Mouse (Mus musculus): ENCODE results near the gene Enpp1. TPM values are rescaled to one million over a fixed set of nuclear protein-coding genes. Genes with fewer than 3 reads are reported as not detected.
A peak's percentile ranks its signal among the peaks of the same experiment; 100 is the strongest.

Gene Enpp1
- 10 to 100 TPM; 10.5 to 17.8 (median 13.0) TPM for polyA plus RNA-seq (2017; shearing (Covaris generic))

DNA sequence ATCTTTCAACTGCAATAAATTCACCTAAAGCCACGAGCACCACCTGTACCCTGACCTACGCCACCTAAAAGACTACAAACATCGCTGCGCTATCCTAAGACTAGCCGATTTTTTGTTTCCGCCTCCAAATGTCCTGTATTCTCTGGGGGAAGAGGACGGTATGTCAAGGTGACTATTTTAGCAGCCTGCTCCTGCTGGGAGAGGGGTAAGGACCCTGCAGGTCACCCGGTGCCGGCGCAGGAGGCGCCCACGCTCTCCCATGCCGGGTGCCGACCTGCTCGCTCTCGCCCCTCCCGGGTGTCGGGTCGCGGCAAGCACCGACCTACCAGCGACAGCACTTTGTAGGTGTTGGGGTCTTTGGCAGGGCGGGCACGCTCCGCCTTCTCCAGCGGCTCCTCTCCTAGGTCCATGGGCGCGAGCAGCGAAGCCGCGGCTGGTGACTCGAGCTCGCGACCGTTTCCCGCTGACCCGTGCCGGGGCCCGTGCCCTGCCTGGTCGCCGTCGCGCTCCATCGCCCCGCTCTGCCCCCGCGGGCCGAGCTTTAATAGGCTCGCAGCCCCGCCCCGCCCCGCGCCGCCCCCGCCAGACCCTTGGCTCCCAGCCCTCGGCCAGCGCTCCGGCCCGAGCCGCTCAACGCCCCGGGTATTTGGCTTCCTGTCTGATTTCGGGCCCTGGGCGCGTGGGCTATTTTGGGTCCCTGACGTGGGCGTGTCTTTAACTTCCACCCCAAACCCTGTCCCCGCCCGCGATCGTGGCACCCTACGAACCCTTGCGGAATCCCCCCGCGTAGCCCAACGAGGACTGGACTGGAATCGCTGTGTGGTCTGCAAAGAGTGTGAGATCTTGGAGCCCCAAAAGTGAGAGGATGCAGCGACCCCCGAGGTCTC lies at the start of gene Enpp1:
Enpp1 (minus strand) TSS at position 680 of the 887 bp plus-strand sequence.
- ATAC-seq, result peak; percentile 57

DNA sequence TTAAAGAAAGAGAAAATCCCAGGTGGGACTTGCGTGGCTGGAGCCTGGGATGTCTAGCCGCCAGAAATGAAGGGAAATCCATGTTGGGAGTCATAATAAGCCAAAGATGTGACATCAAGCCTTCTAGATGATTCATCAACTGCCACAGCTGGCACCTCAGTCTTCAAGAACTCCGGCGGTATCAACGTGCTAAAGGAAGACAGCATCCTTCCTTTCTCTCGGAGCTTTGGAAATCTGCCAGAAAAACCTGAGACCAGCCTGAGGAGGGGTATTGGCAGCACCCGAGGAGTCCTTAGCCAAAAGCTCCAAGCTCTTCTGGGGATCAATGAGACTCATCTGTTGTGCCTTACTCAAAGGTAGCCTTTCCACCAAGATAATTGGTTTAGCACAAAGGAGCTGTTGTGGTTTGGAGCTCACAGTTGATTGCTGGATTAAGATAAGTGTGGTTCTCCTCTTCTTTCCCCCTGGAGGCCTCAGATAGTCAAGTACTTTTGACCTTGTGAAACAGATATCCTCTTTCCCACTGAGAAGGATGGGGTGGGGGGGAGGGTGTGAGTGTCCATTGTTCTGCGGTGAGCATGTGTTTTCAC lies 46.5 kb upstream of the Enpp1 start:
- no peak for ATAC-seq

DNA sequence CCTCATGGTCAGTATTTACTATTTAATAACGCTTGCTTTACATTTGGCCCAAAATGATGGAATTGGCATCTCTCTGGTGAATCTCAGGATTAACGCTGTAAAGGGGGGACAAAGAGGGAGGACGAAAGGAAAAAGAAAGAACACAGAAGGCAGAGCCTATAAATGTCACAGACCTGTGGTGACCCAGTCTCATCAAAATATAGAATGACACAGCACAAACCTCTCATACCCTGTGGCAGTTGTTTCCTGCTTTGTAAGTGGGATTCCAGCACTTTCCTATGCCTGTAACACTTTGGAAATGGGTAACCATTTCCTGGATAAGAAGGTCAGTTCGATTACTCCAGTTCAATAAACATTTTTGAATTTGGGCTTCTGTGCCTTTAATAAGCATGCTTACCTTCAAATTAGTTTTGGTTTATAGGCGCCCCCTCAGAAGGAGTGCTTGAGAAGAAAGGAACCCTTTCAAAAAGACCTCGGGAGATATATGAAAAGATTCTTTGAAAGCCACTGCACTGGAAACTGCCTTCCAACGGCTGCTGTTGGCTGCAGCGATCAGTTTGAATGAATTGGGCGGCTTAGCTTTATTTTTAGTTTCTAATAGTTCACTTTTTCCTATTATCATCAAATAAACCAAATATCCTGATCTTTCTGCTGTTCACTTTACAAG lies 43.0 kb upstream of the Enpp1 start:
- ATAC-seq, result no peak

DNA sequence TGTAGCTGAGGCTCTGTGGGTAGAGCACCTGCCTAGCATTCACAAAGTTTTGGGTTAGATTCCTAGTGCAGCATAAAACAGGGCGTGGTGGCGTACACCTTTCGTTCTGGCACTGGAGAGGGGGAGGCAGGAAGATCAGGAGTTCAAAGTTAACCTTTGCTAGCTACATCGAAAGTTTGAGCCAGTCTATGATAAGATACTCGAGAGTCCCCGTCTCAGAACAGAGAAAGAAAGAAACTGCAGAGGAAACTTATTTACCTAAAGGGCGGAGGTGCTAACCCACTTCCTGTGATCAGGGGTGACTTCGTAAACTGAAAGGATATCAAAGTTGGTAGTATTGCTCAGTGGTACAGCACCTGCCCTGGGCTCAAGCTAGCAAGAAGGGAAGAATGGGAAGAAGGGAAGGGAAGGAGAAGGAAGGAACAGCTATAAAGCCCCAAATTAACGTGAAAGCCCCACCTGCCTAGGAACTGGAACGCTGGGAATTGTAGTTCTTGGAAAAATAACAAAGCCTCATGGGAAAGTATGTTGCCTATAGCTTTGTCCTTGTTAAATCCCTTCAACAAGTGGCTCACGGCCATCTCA lies 42.4 kb upstream of the Enpp1 start:
- peak; percentile 94 for ATAC-seq

DNA sequence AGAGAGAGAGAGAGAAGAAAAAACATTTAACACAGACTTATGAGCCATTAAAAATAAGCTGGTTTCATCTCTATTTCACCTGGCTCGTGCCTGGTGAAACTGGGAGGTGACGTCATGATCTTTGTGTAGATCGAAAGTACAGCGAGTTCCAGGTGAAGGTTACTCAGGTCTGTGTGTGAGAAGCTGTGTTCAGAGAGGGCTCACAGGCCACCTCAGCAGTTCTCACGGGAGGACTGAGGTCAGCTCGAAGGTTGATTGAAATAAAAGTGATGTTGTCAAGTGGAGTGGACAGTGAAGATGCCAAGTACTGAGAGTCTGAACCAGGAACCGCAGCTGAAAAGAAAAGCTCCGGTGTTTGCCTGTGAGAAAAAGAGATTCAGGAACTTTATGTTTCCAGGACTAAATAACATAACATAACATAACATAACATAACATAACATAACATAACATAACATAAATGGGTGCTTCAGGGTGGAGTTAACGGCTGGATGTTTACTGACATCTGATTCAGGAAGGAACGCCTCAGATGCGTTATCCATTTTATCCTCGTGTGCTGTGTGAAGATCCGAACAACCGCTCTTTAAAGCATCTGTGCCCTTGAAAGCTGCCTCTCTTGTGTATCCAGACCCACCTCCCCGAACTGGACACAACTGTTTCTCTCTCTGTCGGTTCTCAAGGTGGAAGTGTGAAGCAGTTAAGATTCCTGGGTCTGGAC lies 41.7 kb upstream of the Enpp1 start:
- peak; percentile 64 for ATAC-seq

DNA sequence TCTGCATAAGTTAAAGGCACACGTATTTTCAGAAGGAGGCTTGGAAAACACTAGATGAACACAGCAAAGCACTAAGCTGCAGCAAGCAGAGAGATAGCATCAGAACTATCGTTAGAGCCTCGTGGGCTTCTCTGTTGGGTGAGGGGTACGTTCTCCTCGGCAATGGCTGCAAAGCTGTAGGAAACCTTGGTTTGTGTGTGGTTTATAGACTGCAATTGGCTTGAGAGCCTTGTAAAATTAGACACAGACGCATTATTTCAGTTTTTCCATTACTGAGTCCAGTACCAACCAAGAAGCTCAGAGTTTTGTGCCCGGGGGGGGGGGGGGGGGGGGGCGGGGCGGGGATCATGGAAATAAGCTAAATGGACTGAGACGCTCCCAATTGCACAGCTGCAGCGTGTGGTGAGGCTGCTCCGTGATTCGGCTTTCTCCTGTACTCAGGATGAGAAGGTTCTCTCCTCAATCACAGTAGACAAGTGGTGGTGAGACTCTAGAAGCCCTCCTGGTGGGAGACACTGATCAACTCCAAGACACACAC lies 31.1 kb upstream of the Enpp1 start:
- no peak for ATAC-seq

DNA sequence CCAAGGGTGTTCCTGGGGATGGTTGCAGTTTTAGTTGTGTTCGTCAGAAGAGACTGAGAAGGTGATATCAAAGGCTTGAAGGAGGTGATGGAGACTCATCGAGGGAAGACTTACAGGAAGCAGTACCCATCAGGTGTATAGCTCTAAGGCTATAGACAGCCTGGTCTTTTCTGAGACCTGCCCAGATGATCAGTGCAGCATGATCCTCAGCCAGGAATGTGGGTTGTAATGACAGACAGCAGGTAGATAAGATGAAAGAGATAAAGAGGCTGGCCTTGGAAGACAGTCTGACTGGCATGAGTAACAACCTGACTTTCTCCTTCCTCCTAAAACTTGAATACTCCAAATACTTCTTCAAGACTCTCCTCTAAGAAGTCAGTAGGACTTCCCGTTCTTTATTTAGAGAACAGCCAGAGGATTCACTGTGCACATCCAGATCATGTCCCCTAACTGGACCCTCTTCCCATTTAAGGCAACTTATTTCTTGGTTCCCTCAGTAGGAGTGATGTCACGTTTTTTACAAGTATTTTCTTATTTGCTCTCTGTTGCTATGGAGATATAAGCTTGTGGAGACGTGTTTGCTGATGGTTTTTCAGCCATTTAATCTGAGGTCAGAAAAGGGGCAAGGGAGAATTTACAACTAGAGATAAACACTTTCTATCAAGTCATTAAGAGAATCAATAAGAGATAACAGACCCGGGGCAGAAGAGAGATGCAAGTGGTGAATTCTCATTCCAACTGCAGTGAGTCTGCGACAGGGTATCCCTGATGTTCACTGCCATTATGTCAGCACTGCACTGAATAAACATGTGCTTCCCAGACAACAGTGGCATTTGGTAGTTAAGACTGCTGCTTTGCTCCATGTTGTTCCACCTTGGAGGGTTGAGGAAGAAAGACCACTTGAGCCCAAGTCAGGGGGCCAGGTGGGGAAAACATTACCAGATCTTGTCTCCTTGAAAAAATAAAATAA lies 29.6 kb upstream of the Enpp1 start:
- ATAC-seq, result no peak

DNA sequence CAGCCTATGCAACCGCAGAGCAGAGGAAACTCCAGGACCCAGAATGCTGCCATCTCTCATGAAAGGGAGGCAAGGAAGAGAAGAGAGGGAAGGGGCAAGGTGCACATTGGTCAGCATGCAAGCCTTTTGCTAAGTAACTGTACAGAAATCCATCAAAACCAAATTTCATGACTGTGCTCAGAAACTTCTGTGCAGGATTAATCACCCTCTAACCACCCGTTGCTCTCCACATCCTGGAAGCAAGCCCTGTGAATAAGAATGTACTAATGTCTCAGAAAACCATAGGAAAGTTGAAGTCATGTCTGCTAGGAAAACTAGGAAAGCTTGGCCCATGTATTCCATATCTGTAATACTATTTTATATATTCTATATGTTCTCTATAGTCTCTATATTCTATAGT lies 27.2 kb upstream of the Enpp1 start:
- no peak for ATAC-seq

DNA sequence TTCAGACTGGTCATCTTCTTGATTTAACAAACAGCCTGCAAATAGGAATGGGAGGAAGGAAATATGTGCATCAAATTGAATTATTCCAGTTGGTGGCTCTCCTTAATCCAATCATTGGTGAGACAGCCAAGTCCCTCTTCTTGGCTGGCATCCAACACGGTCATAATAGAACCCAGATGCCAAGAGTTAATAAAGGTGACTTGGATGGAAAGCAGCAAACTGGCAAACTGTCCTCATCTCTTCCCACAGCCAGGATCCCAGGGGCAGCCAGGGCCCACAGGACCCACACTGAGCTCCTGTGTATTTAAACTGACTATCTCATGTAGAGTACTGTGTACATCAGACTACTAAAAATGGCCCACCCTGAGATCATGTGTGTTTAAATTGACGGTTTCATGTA lies 26.5 kb upstream of the Enpp1 start:
- no peak for ATAC-seq

DNA sequence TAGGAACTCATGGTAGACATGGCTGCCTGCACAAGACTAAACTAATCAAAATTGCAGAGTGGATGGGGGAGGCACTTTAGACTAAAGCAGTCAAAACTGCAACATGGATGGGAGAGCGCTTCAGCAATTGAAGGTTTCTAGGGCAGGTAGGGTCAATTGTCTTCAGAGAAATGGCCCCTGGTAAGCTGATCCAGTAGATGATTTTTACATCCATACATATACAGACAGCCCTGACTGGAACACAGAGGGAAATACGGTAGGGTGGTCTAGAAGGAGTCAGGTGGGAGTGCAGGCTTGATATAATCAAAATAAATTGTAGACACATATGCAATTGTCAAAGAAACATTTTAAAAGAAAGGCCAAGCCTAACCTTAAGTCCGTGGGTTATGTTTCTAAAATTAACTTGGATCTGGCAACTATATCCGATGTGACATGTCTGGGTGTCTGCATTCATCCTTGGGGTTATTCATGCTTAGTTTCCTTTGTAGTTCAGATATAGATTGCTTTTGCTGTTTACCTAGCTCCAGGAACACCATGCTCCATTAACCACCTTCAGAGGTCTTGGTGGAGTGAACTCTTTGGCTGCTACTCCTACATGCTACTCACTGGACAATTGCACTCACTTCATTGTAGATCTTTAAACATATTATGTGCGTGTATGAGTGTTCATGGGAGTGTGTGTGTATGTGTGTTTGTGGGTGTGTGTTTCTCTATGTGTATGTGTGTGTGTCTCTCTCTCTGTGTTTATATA lies 23.2 kb upstream of the Enpp1 start:
- no peak for ATAC-seq

DNA sequence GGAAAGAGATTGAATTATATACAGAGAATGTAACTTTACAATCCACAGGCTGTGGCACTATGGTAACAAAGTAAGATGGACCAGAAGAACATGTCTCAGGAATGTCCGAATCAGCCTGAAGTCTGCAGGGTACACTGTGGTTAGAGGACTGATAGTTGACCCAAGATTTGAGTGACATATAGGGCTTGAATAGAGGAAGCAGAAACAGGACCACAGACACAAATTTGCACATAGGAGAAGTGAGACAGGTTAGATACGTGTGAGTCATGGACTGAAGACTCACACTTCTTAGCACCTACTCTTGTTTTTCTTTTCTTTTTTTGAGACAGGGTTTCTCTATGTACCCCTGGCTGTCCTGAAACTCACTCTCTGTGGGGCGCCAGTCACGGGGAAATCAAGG lies 15.5 kb upstream of the Enpp1 start:
- ATAC-seq, result no peak

DNA sequence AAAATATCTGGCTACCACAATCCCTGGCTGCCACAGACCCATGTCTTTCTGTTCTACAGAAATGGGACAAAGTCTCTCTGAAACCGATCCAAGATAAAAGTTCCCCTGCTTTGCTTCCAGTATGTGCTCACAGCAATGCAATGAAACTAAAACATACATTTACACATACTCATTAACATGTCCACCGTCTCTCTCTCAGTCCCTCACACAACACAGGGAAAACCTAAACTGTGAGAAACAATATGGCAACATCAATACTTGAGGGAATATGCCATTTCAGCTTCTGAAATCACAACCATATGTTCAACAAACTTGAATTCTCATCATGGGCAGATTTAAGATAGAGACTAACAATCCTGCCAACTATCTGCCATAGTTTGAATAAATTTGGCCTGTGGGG lies 13.2 kb upstream of the Enpp1 start:
- ATAC-seq, result no peak

DNA sequence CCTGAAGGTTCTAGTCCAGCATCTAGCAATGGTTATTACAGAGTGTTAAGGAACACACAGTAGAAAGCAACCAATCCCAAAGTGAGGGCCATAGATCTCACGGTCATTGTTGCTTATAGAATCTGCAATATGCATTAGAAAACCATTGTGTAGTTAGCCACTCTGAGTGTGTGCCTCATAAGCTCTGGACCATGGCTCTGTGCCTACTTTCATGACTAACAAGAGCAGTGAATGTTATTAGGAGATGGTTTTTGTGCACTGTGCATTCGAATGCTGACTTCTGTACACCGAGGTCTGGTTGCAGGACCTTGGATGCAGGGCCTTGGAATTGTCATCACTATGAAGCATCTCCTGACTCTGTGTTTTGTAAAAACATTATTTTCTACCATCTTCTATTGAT lies 9.9 kb upstream of the Enpp1 start:
- no peak for ATAC-seq

DNA sequence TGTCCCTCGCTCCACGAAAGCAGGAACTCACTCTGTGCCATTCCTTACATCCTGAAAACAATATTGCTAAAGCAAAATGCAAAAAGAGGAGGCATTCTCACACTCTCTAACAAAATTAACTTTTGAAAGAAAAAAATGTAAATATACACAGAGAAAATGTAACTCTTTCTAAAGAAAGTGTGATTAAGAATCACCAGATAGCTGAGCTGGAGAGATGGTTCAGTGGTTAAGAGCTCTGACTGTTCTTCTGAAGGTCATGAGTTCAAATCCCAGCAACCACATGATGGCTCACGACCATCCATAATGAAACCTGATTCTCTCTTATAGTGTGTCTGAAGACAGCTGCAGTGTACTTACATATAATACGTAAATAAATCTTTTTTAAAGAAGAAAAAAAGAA lies 7.4 kb upstream of the Enpp1 start:
- ATAC-seq, result no peak

DNA sequence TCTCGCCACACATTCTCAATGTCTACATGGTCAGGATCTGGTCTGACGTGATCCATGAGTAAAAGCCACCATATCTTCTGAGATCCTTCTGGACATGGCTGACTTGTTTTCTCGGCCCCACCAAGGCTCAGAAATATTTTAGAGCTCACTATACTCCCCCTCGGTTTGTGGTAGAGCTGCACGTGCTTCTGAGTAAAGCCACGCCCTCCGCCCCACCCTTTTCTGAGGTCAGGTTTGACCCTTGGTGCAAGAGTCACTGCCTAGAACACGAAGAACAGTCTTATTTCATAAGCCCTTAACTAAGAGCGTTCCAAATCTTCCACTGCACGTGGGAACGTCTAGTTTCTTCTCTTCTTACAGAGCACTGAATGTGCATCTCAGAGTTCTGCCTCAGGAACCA lies 6.8 kb upstream of the Enpp1 start:
- no peak for ATAC-seq

DNA sequence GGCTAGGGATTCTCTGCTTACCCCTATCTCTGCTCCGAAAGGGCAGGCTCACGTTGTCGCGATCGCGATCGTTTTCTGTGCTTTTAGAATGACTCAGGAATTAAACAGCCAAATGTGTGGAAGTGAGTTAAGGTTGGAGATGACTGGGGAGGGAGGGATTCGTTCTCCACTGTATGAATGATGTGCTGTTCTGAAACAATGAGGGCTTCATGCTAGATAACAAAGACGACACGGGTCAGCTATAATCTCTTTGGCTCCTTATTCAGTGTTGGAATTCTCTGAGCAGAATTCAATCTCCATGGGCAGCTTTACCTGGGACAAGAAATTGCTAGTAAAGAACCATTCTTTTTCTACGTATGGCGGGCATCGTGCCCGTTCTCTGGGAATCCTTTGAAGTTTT lies 6.1 kb upstream of the Enpp1 start:
- ATAC-seq, result no peak

DNA sequence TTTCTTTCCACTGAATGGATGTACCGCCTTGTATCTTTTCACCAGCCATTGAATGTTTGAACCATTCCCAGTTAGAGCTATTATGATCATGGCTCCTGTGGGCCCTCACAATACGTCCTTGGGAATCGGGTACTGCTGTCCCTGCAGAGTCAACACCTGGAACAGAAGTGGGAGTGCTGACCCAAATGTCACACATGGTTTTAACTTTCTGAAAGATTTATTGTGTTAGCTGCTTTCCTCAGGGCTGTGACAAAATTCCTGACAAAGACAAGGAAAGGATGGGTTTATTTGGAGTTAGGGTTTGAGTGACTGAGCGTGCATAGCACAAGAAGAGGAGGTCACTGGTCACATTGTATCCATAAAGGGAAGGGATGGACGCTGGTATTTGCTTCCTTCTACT lies 4.3 kb upstream of the Enpp1 start:
- no peak for ATAC-seq

DNA sequence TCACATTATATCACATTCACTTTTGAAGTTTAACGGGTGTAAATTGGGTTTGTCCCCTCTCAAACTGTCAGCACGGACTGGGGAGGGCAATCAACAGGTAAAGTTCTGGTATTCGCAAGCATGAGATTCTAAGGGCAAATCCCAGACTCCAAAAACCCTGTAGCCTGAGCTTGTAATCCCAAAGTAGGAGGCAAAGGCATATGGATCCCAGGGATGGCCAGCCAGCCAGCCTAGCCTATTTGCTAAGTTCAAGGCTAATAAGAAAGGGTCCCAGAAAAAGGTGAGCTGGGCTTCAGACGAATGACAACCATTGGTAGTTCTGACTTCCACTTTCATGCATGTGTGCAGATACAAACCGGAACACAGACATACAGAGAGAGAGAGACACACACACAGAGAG lies 942 bp upstream of the Enpp1 start:
- ATAC-seq, result no peak

DNA sequence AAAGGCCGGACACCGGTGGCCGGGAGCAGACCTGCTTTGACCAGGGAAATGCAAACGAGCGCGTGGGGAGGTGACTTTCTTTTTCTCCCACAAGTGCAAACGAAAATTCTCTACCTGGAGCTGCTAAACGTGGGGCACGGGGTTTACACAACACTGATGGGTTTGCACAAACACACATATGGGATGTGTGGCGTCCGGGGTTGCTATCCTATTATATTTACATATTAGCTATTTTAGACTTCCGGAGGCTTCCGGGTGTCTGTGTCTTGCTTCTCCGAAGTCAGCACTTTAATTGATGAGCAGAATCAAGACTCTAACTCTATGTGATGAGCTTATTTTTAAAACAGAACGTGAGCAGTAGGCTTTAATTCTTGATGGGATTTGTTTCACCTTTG lies 405 bp upstream of the Enpp1 start:
- ATAC-seq, result peak; percentile 62

DNA sequence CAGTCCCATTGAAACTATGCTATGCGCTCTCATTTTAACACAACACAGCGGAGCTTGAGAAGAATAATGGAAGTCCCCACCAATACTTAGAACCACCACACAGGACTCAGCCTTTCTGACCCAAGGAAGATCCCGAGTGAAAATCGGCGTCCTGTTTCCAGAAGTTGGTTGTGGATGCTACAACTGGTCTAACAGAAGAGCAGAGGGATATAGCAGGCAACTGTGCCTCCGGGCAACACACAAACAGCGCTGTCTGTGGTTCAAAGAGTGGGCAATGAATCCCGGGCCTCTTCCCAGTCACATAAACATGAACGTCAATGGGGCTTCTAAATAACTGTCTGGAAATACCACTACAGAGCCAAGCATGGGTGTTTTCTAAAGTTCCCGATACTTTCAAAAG lies 888 bp downstream of the Enpp1 start:
- ATAC-seq, result peak; percentile 17

DNA sequence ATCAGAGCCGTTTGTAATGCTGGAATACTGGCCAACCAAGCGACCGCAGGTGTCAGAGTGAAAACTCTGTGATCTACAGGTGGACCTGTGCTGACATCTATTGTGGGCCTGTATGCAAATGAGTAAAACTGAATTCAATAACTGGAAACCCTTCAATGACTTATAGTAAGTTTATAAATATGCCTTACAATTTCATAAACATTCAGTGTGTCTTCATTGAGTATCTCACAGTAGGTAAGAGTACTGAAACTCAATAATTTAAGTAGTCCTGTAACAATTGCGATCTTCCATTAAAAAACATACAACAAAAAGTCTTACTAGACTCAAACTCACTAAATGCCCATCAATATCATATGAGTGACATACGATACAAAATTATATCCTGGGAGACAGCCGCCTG lies 1.6 kb downstream of the Enpp1 start:
- no peak for ATAC-seq
